Mouse (Mus musculus): Measurements from ENCODE around the gene Ppp6r3.

- no peak for TF ChIP-seq POLR2A (IDR thresholded peaks at IDR 0.05; ENCODE audit: control insufficient read depth, low read depth, low read length)
- TF ChIP-seq CTCF (IDR thresholded peaks at IDR 0.05; ENCODE audit: control insufficient read depth, insufficient read depth, insufficient replicate concordance, low read depth, low read length) = no peak
Observed at GRCm38 (mm10) chr19:3519471-3520169, 55.9 kb downstream of the Ppp6r3 start.

All from testis, adult 2 months (tissue).